Comparison of ENCODE assay signal across 8 mouse cellular contexts in the genomic region with DNA sequence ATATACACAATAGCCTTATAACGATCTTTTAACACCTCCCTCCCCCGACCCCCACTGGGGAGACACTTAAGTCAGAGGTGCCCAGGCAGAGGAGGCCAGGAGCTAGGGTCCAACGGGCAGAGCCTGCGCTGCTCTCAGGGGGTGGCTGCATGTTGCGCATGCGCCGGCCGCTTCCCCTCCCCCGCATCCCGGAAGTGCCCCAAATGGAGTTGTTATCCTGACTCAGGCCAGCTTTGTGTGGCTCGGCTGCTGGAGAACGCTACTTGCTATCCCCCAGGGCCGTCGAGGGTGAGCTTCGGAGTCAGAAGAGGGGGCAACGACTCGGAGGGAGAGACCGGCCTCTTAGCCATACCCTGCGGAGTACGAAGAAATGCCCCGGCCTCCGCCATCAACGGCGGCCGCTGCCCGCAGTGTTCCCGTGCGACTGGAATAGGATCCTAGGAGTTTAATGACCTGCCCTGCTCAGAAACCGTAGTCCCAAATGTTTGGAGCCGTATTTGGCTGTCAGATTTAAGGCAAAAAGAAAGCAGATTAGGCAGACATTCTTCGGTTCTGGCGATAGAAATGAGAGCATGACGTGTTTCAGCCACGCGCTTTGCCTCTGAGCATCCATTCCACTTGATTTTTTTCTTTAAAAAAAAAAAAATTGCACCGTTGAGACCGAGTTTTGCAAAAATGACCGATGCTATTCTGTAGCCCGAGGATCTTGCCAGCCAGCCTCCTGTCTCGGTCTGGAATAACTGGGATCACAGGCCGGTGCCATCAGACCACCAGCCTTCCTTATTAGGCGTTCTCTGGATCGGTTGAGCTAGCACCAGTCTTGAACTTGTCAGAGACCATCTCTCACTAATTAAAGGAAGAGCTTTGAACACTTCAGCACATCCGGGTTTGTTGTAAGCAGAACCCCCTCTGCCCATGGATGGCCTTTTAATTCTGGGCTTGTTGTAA. TPM values are rescaled to one million over a fixed set of nuclear protein-coding genes. Genes with fewer than 3 reads are reported as not detected.
DNase-seq lines count a peak whose midpoint lies in the region; ATAC-seq and TF ChIP-seq lines count a peak whose summit lies in the region.

No protein-coding gene starts in this region.

- peak overlapping the region; percentile 95 for H3K27ac ChIP-seq in forebrain, embryonic 10.5 days
- H3K27ac ChIP-seq in heart, embryonic 15.5 days: peak overlapping the region; percentile 88
- H3K27ac ChIP-seq in liver, embryonic 14.5 days: peak overlapping the region; percentile 58
- H3K27ac ChIP-seq in neural tube, embryonic 11.5 days (ENCODE audit: low read depth, low read length): peak overlapping the region; percentile 86
- peak overlapping the region; percentile 94 for H3K27ac ChIP-seq in stomach, embryonic 16.5 days (ENCODE audit: low read length)

- 0 out of 2 replicates have a peak, but pooled peaks cover 3% of the 10 kb centered on the region for H3K27me3 ChIP-seq in forebrain, embryonic 10.5 days (ENCODE audit: poor library complexity, severe bottlenecking)
- no peaks in the 10 kb centered on the region for H3K27me3 ChIP-seq in heart, embryonic 15.5 days
- no peaks in the 10 kb centered on the region for H3K27me3 ChIP-seq in liver, embryonic 14.5 days (ENCODE audit: control insufficient read depth, insufficient read depth, low read length)
- H3K27me3 ChIP-seq in neural tube, embryonic 11.5 days (ENCODE audit: control insufficient read depth, insufficient read depth, low read length): no peaks in the 10 kb centered on the region
- no peaks in the 10 kb centered on the region for H3K27me3 ChIP-seq in stomach, embryonic 16.5 days (ENCODE audit: control insufficient read depth, insufficient read depth, low read length)

- H3K9ac ChIP-seq in heart, embryonic 15.5 days: peak overlapping the region; percentile 64
- H3K9ac ChIP-seq in liver, embryonic 14.5 days (replicated peaks): peak overlapping the region; percentile 72
- H3K9ac ChIP-seq in neural tube, embryonic 11.5 days (ENCODE audit: low read length): peak overlapping the region; percentile 87
- H3K9ac ChIP-seq in stomach, embryonic 16.5 days (ENCODE audit: low read length): peak overlapping the region; percentile 90

- peaks cover 15% of the 10 kb centered on the region; the same call in 1 of the 2 replicates for H3K36me3 ChIP-seq in forebrain, embryonic 10.5 days (replicated peaks)
- H3K36me3 ChIP-seq in heart, embryonic 15.5 days: no peaks in the 10 kb centered on the region
- H3K36me3 ChIP-seq in liver, embryonic 14.5 days (replicated peaks; ENCODE audit: control insufficient read depth, insufficient read depth, low read depth): no peaks in the 10 kb centered on the region
- H3K36me3 ChIP-seq in neural tube, embryonic 11.5 days (ENCODE audit: control insufficient read depth, insufficient read depth, low read length): no peaks in the 10 kb centered on the region
- no peaks in the 10 kb centered on the region for H3K36me3 ChIP-seq in stomach, embryonic 16.5 days (ENCODE audit: control insufficient read depth, insufficient read depth, low read length)

- no peaks in the 10 kb centered on the region; the same call in 1 of the 2 replicates for H3K9me3 ChIP-seq in forebrain, embryonic 10.5 days
- H3K9me3 ChIP-seq in heart, embryonic 15.5 days (replicated peaks): no peaks in the 10 kb centered on the region
- H3K9me3 ChIP-seq in liver, embryonic 14.5 days (ENCODE audit: control insufficient read depth, low read length): no peaks in the 10 kb centered on the region
- H3K9me3 ChIP-seq in neural tube, embryonic 11.5 days (ENCODE audit: control insufficient read depth, low read length): no peaks in the 10 kb centered on the region
- H3K9me3 ChIP-seq in stomach, embryonic 16.5 days (replicated peaks; ENCODE audit: control insufficient read depth, low read length): no peaks in the 10 kb centered on the region

- peak overlapping the region; percentile 68 for H3K4me3 ChIP-seq in forebrain, embryonic 10.5 days
- peak overlapping the region; percentile 54 for H3K4me3 ChIP-seq in heart, embryonic 15.5 days
- H3K4me3 ChIP-seq in liver, embryonic 14.5 days (ENCODE audit: insufficient read depth in 1 of 2, low read depth in 2 of 2, low read length in 2 of 2): peak overlapping the region; percentile 67 to 69
- peak overlapping the region; percentile 54 for H3K4me3 ChIP-seq in neural tube, embryonic 11.5 days (ENCODE audit: low read depth, low read length)
- H3K4me3 ChIP-seq in stomach, embryonic 16.5 days (replicated peaks; ENCODE audit: low read length): peak overlapping the region; percentile 72

- 7% methylated on average over 44 of the region's 44 CpGs for WGBS in forebrain, embryonic 10.5 days
- 4% methylated on average over 44 of the region's 44 CpGs for WGBS in heart, embryonic 15.5 days
- 4% methylated on average over 44 of the region's 44 CpGs for WGBS in liver, embryonic 14.5 days (ENCODE audit: insufficient replicate concordance)
- 6% methylated on average over 44 of the region's 44 CpGs for WGBS in neural tube, embryonic 11.5 days
- 3% methylated on average over 44 of the region's 44 CpGs for WGBS in stomach, embryonic 16.5 days

- peak; percentile 76 for ATAC-seq in heart, embryonic 15.5 days (replicated peaks; ENCODE audit: insufficient number of reproducible peaks, insufficient read depth, low FRiP score, low read depth)
- peak; percentile 80 for ATAC-seq in liver, embryonic 14.5 days (ENCODE audit: insufficient read depth)
- peak; percentile 92 for ATAC-seq in neural tube, embryonic 11.5 days (ENCODE audit: insufficient read depth, low FRiP score, low TSS enrichment)
- peak; percentile 87 for ATAC-seq in stomach, embryonic 16.5 days (ENCODE audit: insufficient read depth, low FRiP score)

- H3K4me2 ChIP-seq in heart, embryonic 15.5 days: peak overlapping the region; percentile 69
- H3K4me2 ChIP-seq in liver, embryonic 14.5 days (ENCODE audit: low read depth): peak overlapping the region; percentile 65
- peak overlapping the region; percentile 50 for H3K4me2 ChIP-seq in neural tube, embryonic 11.5 days (ENCODE audit: low read depth)
- H3K4me2 ChIP-seq in stomach, embryonic 16.5 days (ENCODE audit: low read depth, low read length): peak overlapping the region; percentile 64

- TF ChIP-seq EP300 in liver, embryonic 14.5 days (IDR thresholded peaks at IDR 0.05; ENCODE audit: low read depth): no peak

- TF ChIP-seq CTCF in liver, embryonic 14.5 days (IDR thresholded peaks at IDR 0.05; ENCODE audit: low read depth): no peak

- peak; percentile 90 for DNase-seq in CD4-positive helper T cell, adult 2 months (ENCODE audit: low read depth, low spot score)
- DNase-seq in c-Kit-negative CD71-positive TER-119-positive erythroid progenitor cells, embryonic 14.5 days (ENCODE audit: low read depth, low spot score): peak; percentile 71
- DNase-seq in forebrain, embryonic 10.5 days (ENCODE audit: extremely low spot score, low spot score): peak; percentile 88
- peak; percentile 93 for DNase-seq in kidney, postnatal 14 days
- peak; percentile 70 to 74 (median 72) for DNase-seq in liver, embryonic 14.5 days (ENCODE audit: low read depth in 3 of 3, low spot score in 3 of 3)
- peak; percentile 90 for DNase-seq in neural tube, embryonic 11.5 days (ENCODE audit: low spot score)

- peaks cover 28% of the 10 kb centered on the region for H3K4me1 ChIP-seq in forebrain, embryonic 10.5 days
- peaks cover 44% of the 10 kb centered on the region for H3K4me1 ChIP-seq in heart, embryonic 15.5 days (replicated peaks)
- peaks cover 24 to 32% of the 10 kb centered on the region in 2 experiments for H3K4me1 ChIP-seq in liver, embryonic 14.5 days (replicated peaks; ENCODE audit: control insufficient read depth in 2 of 2, insufficient read depth in 2 of 2, low read length in 1 of 2)
- no peaks in the 10 kb centered on the region; the same call in 1 of the 2 replicates for H3K4me1 ChIP-seq in neural tube, embryonic 11.5 days (ENCODE audit: control insufficient read depth, insufficient read depth, low read length)
- H3K4me1 ChIP-seq in stomach, embryonic 16.5 days (ENCODE audit: control insufficient read depth, insufficient read depth, low read length): peaks cover 18% of the 10 kb centered on the region

RNA-seq across cellular contexts. Expression of a gene that starts 39.9 kb away (rescaled TPM):
- 18.8 and 19.9 TPM in 2 replicates for polyA plus RNA-seq in forebrain, embryonic 10.5 days (2016; fragmentation: Nextera tagmentation; extraction: Ambion mirVana)
- polyA plus RNA-seq in heart, embryonic 15.5 days (2015; fragmentation: Nextera tagmentation; extraction: Ambion mirVana): 19.3 and 22.2 TPM in 2 replicates
- polyA plus RNA-seq in liver, embryonic 14.5 days (2012; rRNA removed): 0.85 and 0.87 TPM in 2 replicates
- polyA plus RNA-seq in liver, embryonic 14.5 days (2014; fragmentation: Nextera tagmentation; extraction: Ambion mirVana): 0.46 and 0.48 TPM in 2 replicates
- polyA plus RNA-seq in neural tube, embryonic 11.5 days (2014; fragmentation: Nextera tagmentation; extraction: Ambion mirVana): 32.8 and 34.9 TPM in 2 replicates
- polyA plus RNA-seq in stomach, embryonic 16.5 days (2015; fragmentation: Nextera tagmentation; extraction: Ambion mirVana): 8.4 and 11.0 TPM in 2 replicates

Comparison
In these comparisons a context has a peak if more than half of its experiments do, and no peak if none do; other contexts are left out.
1. Peak in every context shown above with its lines: DNase-seq, ATAC-seq, H3K4me3 ChIP-seq and H3K27ac ChIP-seq.